Mouse (Mus musculus): ENCODE results near the gene Hdac5. TPM values are rescaled to one million over a fixed set of nuclear protein-coding genes. Genes with fewer than 3 reads are reported as not detected.

Hdac5 gene
- total and polyA plus RNA-seq, 3 experiments, result 9.1 to 29.3 TPM; not detected in 1

DNA sequence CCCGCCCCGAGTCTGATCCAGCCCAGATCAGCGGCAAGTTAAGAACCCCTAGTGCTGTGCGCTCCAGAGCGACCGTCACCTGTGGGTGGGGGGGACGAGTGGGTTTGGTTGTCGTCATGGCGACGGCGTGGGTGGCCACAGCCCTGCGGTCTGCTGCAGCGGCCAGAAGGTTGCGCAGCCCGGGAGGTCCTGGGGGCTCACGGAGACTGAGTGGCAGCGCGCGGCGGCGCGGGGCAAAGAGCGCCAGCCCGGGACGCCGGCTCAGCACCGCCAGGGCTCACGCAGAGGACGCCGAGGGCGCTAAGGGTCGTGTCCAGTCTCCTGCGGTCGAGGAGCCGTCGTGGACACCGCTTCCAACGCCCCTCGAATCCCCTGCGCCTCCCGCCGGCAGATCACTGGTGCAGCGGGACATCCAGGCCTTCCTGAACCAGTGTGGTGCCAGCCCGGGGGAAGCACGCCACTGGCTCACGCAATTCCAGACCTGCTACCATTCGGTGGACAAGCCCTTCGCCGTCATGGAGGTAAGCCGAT lies 84.4 kb downstream of the Hdac5 start, which contains the start of gene Nags (continued):
- TF ChIP-seq MYB (IDR thresholded peaks at IDR 0.05; ENCODE audit: low read depth, low read length), result no peak
- TF ChIP-seq KAT2A (conservative IDR thresholded peaks at IDR 0.05; ENCODE audit: low read depth, low read length), result no peak
- no peak for TF ChIP-seq ELF1 (IDR thresholded peaks at IDR 0.05; ENCODE audit: low read depth, low read length)
- TF ChIP-seq CHD2 (IDR thresholded peaks at IDR 0.05; ENCODE audit: low read length), result no peak
- no peak for TF ChIP-seq GABPA (IDR thresholded peaks at IDR 0.05; ENCODE audit: low read depth, low read length)
- TF ChIP-seq GATA1 (IDR thresholded peaks at IDR 0.05; ENCODE audit: low read depth, low read length), result no peak
- no peak for TF ChIP-seq MYC (IDR thresholded peaks at IDR 0.05; ENCODE audit: low read depth, low read length)
- TF ChIP-seq E2F4 (IDR thresholded peaks at IDR 0.05; ENCODE audit: borderline replicate concordance, low read depth, low read length), result no peak
- no peak for TF ChIP-seq TAL1 (IDR thresholded peaks at IDR 0.05; ENCODE audit: low read length)

DNA sequence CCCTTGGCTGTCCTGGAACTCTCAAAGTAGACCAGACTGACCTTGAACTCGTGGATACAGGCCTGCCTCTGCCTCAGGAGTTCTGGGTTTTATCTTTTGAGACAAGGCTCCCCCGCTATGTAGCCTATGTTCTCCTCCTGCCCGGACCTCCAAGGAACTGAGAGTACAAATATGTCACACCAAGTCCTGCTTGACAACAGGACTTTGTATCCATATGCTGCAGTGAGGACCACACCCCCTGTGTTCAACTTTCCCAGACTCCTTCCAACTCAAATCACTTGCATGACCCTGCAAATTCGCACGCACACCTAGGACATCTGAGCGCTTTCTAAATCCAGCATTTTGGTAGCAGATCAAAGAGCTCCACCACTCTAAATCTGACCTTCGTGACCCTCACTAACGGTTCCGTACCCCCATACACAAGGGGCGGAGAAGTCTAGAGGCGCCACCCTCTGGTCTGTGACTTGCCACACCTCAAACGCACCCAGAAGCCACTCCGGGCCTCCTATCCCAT lies 85.0 kb downstream of the Hdac5 start:
- H3K27ac ChIP-seq (ENCODE audit: control insufficient read depth, low read depth, low read length), result no peak overlapping the region
- peak; percentile 87 for DNase-seq (ENCODE audit: low read depth, low spot score)
- H3K4me3 ChIP-seq (ENCODE audit: control insufficient read depth in 1 of 2, insufficient read depth in 1 of 2, low read depth in 2 of 2, low read length in 2 of 2), result peak overlapping the region; percentile 46 to 75

More for the DNA sequence above, 85.0 kb downstream of the Hdac5 start:
- peaks cover 0 to 16% of the 10 kb centered on the region in 2 experiments; a peak in 2 of 4 replicates for H3K4me1 ChIP-seq (ENCODE audit: control insufficient read depth in 1 of 2, insufficient read depth in 2 of 2, low read length in 2 of 2)
- H3K9me3 ChIP-seq (replicated peaks; ENCODE audit: insufficient read depth, low read length), result no peaks in the 10 kb centered on the region
- no peaks in the 10 kb centered on the region for H3K79me2 ChIP-seq (ENCODE audit: control insufficient read depth, insufficient read depth, low read length, poor library complexity)
- peak overlapping the region; percentile 71 for H3K9ac ChIP-seq (ENCODE audit: control insufficient read depth, low read depth, low read length, poor library complexity, severe bottlenecking)
- TF ChIP-seq ZNF384 (IDR thresholded peaks at IDR 0.05; ENCODE audit: low read depth, low read length), result no peak
- no peak for TF ChIP-seq ZC3H11A (IDR thresholded peaks at IDR 0.05; ENCODE audit: low read depth, low read length)
- no peak for TF ChIP-seq RAD21 (IDR thresholded peaks at IDR 0.05; ENCODE audit: low read depth, low read length)
- TF ChIP-seq CTCF (IDR thresholded peaks at IDR 0.05 in 2 of 3, conservative IDR thresholded peaks at IDR 0.05 in 1 of 3; ENCODE audit: control insufficient read depth in 1 of 3, insufficient read depth in 1 of 3, low read depth in 2 of 3, low read length in 3 of 3, poor library complexity in 1 of 3, severe bottlenecking in 1 of 3), result peak in 2 of 3 experiments; percentile 13 to 14; a peak in 2 of 6 replicates
- TF ChIP-seq ZMIZ1 (IDR thresholded peaks at IDR 0.05; ENCODE audit: low read depth, low read length), result no peak
- no peak for TF ChIP-seq USF2 (IDR thresholded peaks at IDR 0.05; ENCODE audit: borderline replicate concordance in 1 of 2, insufficient read depth in 1 of 2, low read depth in 1 of 2, low read length in 2 of 2)
- no peak for TF ChIP-seq POLR2AphosphoS2 (IDR thresholded peaks at IDR 0.05; ENCODE audit: low read length)
- TF ChIP-seq TCF12 (IDR thresholded peaks at IDR 0.05; ENCODE audit: low read depth, low read length), result no peak
- no peak; the same call in 1 of the 2 replicates for TF ChIP-seq MAZ (IDR thresholded peaks at IDR 0.05; ENCODE audit: low read depth, low read length)
- no peaks in the 10 kb centered on the region for H3K36me3 ChIP-seq (ENCODE audit: control insufficient read depth in 1 of 2, insufficient read depth in 2 of 2, low read length in 2 of 2)
- H3K27me3 ChIP-seq (ENCODE audit: control insufficient read depth in 1 of 2, insufficient read depth in 2 of 2, low read length in 2 of 2), result no peaks in the 10 kb centered on the region

Other genes starting within 250 kb of the Hdac5 start
- gene Cfap97d1, start 245.9 kb downstream of the Hdac5 start, total RNA-seq (2012; rRNA removed), result not detected in 2 replicates
- gene Cfap97d1, start 245.9 kb downstream of the Hdac5 start, polyA plus RNA-seq (2012; ENCODE audit: insufficient read depth in 1 of 2, insufficient read length in 2 of 2, low read depth in 1 of 2, low replicate concordance in 2 of 2, missing spikeins in 1 of 2), result not detected
- gene Dusp3, start 243.2 kb downstream of the Hdac5 start, total RNA-seq (2012; rRNA removed), result 18.4 and 18.7 TPM in 2 replicates
- gene Dusp3, start 243.2 kb downstream of the Hdac5 start, polyA plus RNA-seq (2012; ENCODE audit: insufficient read depth in 1 of 2, insufficient read length in 2 of 2, low read depth in 1 of 2, low replicate concordance in 2 of 2, missing spikeins in 1 of 2), result 10 to 100 TPM; 29.8 to 35.5 TPM
- 4.6 and 5.5 TPM in 2 replicates for gene Mpp3, start 201.7 kb downstream of the Hdac5 start, total RNA-seq (2012; rRNA removed)
- gene Mpp3, start 201.7 kb downstream of the Hdac5 start, polyA plus RNA-seq (2012; ENCODE audit: insufficient read depth in 1 of 2, insufficient read length in 2 of 2, low read depth in 1 of 2, low replicate concordance in 2 of 2, missing spikeins in 1 of 2), result 1 to 10 TPM in 1 of 2 experiments, not detected in 1; 7.1 TPM
- gene Cd300lg, start 188.7 kb downstream of the Hdac5 start, total RNA-seq (2012; rRNA removed), result 0.08 TPM in 1 of 2 replicates, not detected in the other
- gene Cd300lg, start 188.7 kb downstream of the Hdac5 start, polyA plus RNA-seq (2012; ENCODE audit: insufficient read depth in 1 of 2, insufficient read length in 2 of 2, low read depth in 1 of 2, low replicate concordance in 2 of 2, missing spikeins in 1 of 2), result under 1 TPM in 1 of 2 experiments, not detected in 1; 0.26 TPM
- gene Mpp2, start 141.7 kb downstream of the Hdac5 start, total RNA-seq (2012; rRNA removed), result 2.9 and 4.6 TPM in 2 replicates
- gene Mpp2, start 141.7 kb downstream of the Hdac5 start, polyA plus RNA-seq (2012; ENCODE audit: insufficient read depth in 1 of 2, insufficient read length in 2 of 2, low read depth in 1 of 2, low replicate concordance in 2 of 2, missing spikeins in 1 of 2), result 10 to 100 TPM in 1 of 2 experiments, not detected in 1; 16.3 TPM
- gene Ppy, start 128.8 kb downstream of the Hdac5 start, total RNA-seq (2012; rRNA removed), result not detected in 2 replicates
- gene Ppy, start 128.8 kb downstream of the Hdac5 start, polyA plus RNA-seq (2012; ENCODE audit: insufficient read depth in 1 of 2, insufficient read length in 2 of 2, low read depth in 1 of 2, low replicate concordance in 2 of 2, missing spikeins in 1 of 2), result not detected
- gene Pyy, start 122.3 kb downstream of the Hdac5 start, total RNA-seq (2012; rRNA removed), result not detected in 2 replicates
- not detected for gene Pyy, start 122.3 kb downstream of the Hdac5 start, polyA plus RNA-seq (2012; ENCODE audit: insufficient read depth in 1 of 2, insufficient read length in 2 of 2, low read depth in 1 of 2, low replicate concordance in 2 of 2, missing spikeins in 1 of 2)
- gene Nags, start 84.7 kb downstream of the Hdac5 start, total RNA-seq (2012; rRNA removed), result 5.4 and 6.6 TPM in 2 replicates
- gene Nags, start 84.7 kb downstream of the Hdac5 start, polyA plus RNA-seq (2012; ENCODE audit: insufficient read depth in 1 of 2, insufficient read length in 2 of 2, low read depth in 1 of 2, low replicate concordance in 2 of 2, missing spikeins in 1 of 2), result 1 to 10 TPM in 1 of 2 experiments, not detected in 1; 9.7 TPM
- gene Tmem101, start 73.8 kb downstream of the Hdac5 start, total RNA-seq (2012; rRNA removed), result 43.9 and 45.1 TPM in 2 replicates
- gene Tmem101, start 73.8 kb downstream of the Hdac5 start, polyA plus RNA-seq (2012; ENCODE audit: insufficient read depth in 1 of 2, insufficient read length in 2 of 2, low read depth in 1 of 2, low replicate concordance in 2 of 2, missing spikeins in 1 of 2), result 10 to 100 TPM in 1 of 2 experiments, not detected in 1; 30.1 TPM
- gene Lsm12, start 44.9 kb downstream of the Hdac5 start, total RNA-seq (2012; rRNA removed), result 74.2 and 75.0 TPM in 2 replicates
- gene Lsm12, start 44.9 kb downstream of the Hdac5 start, polyA plus RNA-seq (2012; ENCODE audit: insufficient read depth in 1 of 2, insufficient read length in 2 of 2, low read depth in 1 of 2, low replicate concordance in 2 of 2, missing spikeins in 1 of 2), result 100 to 1,000 TPM; 128 to 150 TPM
- gene G6pc3, start 40.5 kb downstream of the Hdac5 start, total RNA-seq (2012; rRNA removed), result 46.4 and 48.9 TPM in 2 replicates
- 100 to 1,000 TPM in 1 of 2 experiments, not detected in 1; 104 TPM for gene G6pc3, start 40.5 kb downstream of the Hdac5 start, polyA plus RNA-seq (2012; ENCODE audit: insufficient read depth in 1 of 2, insufficient read length in 2 of 2, low read depth in 1 of 2, low replicate concordance in 2 of 2, missing spikeins in 1 of 2)
- 19.5 and 20.0 TPM in 2 replicates for gene BC030867, start 18.7 kb upstream of the Hdac5 start, total RNA-seq (2012; rRNA removed)
- gene BC030867, start 18.7 kb upstream of the Hdac5 start, polyA plus RNA-seq (2012; ENCODE audit: insufficient read depth in 1 of 2, insufficient read length in 2 of 2, low read depth in 1 of 2, low replicate concordance in 2 of 2, missing spikeins in 1 of 2), result 10 to 100 TPM; 36.2 to 51.7 TPM
- gene Asb16, start 38.6 kb upstream of the Hdac5 start, total RNA-seq (2012; rRNA removed), result 3.9 and 4.4 TPM in 2 replicates
- gene Asb16, start 38.6 kb upstream of the Hdac5 start, polyA plus RNA-seq (2012; ENCODE audit: insufficient read depth in 1 of 2, insufficient read length in 2 of 2, low read depth in 1 of 2, low replicate concordance in 2 of 2, missing spikeins in 1 of 2), result 1 to 10 TPM in 1 of 2 experiments, not detected in 1; 8.5 TPM
- gene Tmub2, start 54.8 kb upstream of the Hdac5 start, total RNA-seq (2012; rRNA removed), result 27.0 and 29.3 TPM in 2 replicates
- gene Tmub2, start 54.8 kb upstream of the Hdac5 start, polyA plus RNA-seq (2012; ENCODE audit: insufficient read depth in 1 of 2, insufficient read length in 2 of 2, low read depth in 1 of 2, low replicate concordance in 2 of 2, missing spikeins in 1 of 2), result 10 to 100 TPM in 1 of 2 experiments, not detected in 1; 40.5 TPM
- gene Atxn7l3, start 66.5 kb upstream of the Hdac5 start, total RNA-seq (2012; rRNA removed), result 40.5 and 46.7 TPM in 2 replicates
- gene Atxn7l3, start 66.5 kb upstream of the Hdac5 start, polyA plus RNA-seq (2012; ENCODE audit: insufficient read depth in 1 of 2, insufficient read length in 2 of 2, low read depth in 1 of 2, low replicate concordance in 2 of 2, missing spikeins in 1 of 2), result 10 to 100 TPM; 39.4 to 53.0 TPM
- gene Ubtf, start 89.6 kb upstream of the Hdac5 start, total RNA-seq (2012; rRNA removed), result 151 and 189 TPM in 2 replicates
- 100 to 1,000 TPM in 1 of 2 experiments, 10 to 100 TPM in 1; 76.5 to 145 TPM for gene Ubtf, start 89.6 kb upstream of the Hdac5 start, polyA plus RNA-seq (2012; ENCODE audit: insufficient read depth in 1 of 2, insufficient read length in 2 of 2, low read depth in 1 of 2, low replicate concordance in 2 of 2, missing spikeins in 1 of 2)
- 0.23 and 0.36 TPM in 2 replicates for gene Slc4a1, start 136.0 kb upstream of the Hdac5 start, total RNA-seq (2012; rRNA removed)
- gene Slc4a1, start 136.0 kb upstream of the Hdac5 start, polyA plus RNA-seq (2012; ENCODE audit: insufficient read depth in 1 of 2, insufficient read length in 2 of 2, low read depth in 1 of 2, low replicate concordance in 2 of 2, missing spikeins in 1 of 2), result under 1 TPM in 1 of 2 experiments, not detected in 1; 0.35 TPM
- 0.39 and 0.42 TPM in 2 replicates for gene Rundc3a, start 163.2 kb upstream of the Hdac5 start, total RNA-seq (2012; rRNA removed)
- gene Rundc3a, start 163.2 kb upstream of the Hdac5 start, polyA plus RNA-seq (2012; ENCODE audit: insufficient read depth in 1 of 2, insufficient read length in 2 of 2, low read depth in 1 of 2, low replicate concordance in 2 of 2, missing spikeins in 1 of 2), result 1 to 10 TPM in 1 of 2 experiments, not detected in 1; 2.1 TPM
- 174 and 183 TPM in 2 replicates for gene Slc25a39, start 177.8 kb upstream of the Hdac5 start, total RNA-seq (2012; rRNA removed)
- 100 to 1,000 TPM in 1 of 2 experiments, not detected in 1; 325 TPM for gene Slc25a39, start 177.8 kb upstream of the Hdac5 start, polyA plus RNA-seq (2012; ENCODE audit: insufficient read depth in 1 of 2, insufficient read length in 2 of 2, low read depth in 1 of 2, low replicate concordance in 2 of 2, missing spikeins in 1 of 2)
- 14.5 and 14.7 TPM in 2 replicates for gene Grn, start 200.1 kb upstream of the Hdac5 start, total RNA-seq (2012; rRNA removed)
- gene Grn, start 200.1 kb upstream of the Hdac5 start, polyA plus RNA-seq (2012; ENCODE audit: insufficient read depth in 1 of 2, insufficient read length in 2 of 2, low read depth in 1 of 2, low replicate concordance in 2 of 2, missing spikeins in 1 of 2), result 10 to 100 TPM in 1 of 2 experiments, not detected in 1; 42.1 TPM
- 1.8 and 2.0 TPM in 2 replicates for gene Fam171a2, start 217.5 kb upstream of the Hdac5 start, total RNA-seq (2012; rRNA removed)
- gene Fam171a2, start 217.5 kb upstream of the Hdac5 start, polyA plus RNA-seq (2012; ENCODE audit: insufficient read depth in 1 of 2, insufficient read length in 2 of 2, low read depth in 1 of 2, low replicate concordance in 2 of 2, missing spikeins in 1 of 2), result 1 to 10 TPM in 1 of 2 experiments, not detected in 1; 8.8 TPM
- gene Itga2b, start 240.0 kb upstream of the Hdac5 start, total RNA-seq (2012; rRNA removed), result 8.3 and 10.7 TPM in 2 replicates
- 10 to 100 TPM in 1 of 2 experiments, not detected in 1; 55.7 TPM for gene Itga2b, start 240.0 kb upstream of the Hdac5 start, polyA plus RNA-seq (2012; ENCODE audit: insufficient read depth in 1 of 2, insufficient read length in 2 of 2, low read depth in 1 of 2, low replicate concordance in 2 of 2, missing spikeins in 1 of 2)